Mouse (Mus musculus) lung, adult 2 months (tissue): Measurements from ENCODE around the gene Pctp. TPM values are rescaled to one million over a fixed set of nuclear protein-coding genes. Genes with fewer than 3 reads are reported as not detected.
A peak's percentile ranks its signal among the peaks of the same experiment; 100 is the strongest.

Source experiments
- DNase-seq: peaks from one replicate; pipeline ENCODE4 v3.0.0; 2022
- H3K4me1 ChIP-seq: fragments of 200-500 bp; 2 replicates; pipeline ENCODE4 v1.6.1; 2011; ENCODE audit warnings: low read length; ENCODE audit not compliant: control insufficient read depth, insufficient read depth
- H3K4me3 ChIP-seq: fragments of 200-500 bp; replicated peaks from 2 replicates; pipeline ENCODE3; 2011; ENCODE audit warnings: low read depth, mild to moderate bottlenecking, control low read depth, low read length; ENCODE audit errors: extremely low read depth
- CTCF ChIP-seq: fragments of 200-500 bp; IDR thresholded peaks from 2 replicates; pipeline ENCODE4 v1.5.1; 2011; ENCODE audit warnings: mild to moderate bottlenecking, low read length, control low read depth; ENCODE audit not compliant: insufficient read depth
- POLR2A ChIP-seq: fragments of 200-500 bp; IDR thresholded peaks from 2 replicates; pipeline ENCODE4 v1.6.1; 2011; ENCODE audit warnings: low read depth, mild to moderate bottlenecking, control low read depth, low read length, borderline replicate concordance; ENCODE audit errors: extremely low read depth
- WGBS: fragments of 180-500 bp; shearing (Covaris S2); methylation state at CpG from one replicate; pipeline ENCODE4 v1.1.7; 2018; 5-methylcytosine and 5-hydroxymethylcytosine counted together
- polyA plus RNA-seq: library from polyadenylated mRNA; depleted of rRNA; stranded (reverse); fragments of >200 nt; gene quantifications from 2 replicates; pipeline ENCODE4 v1.2.3, GENCODE M21; 2012; rRNA removed

Pctp gene
- polyA plus RNA-seq = 3.0 and 3.1 TPM in 2 replicates

- peak; percentile 79 for DNase-seq
- 9% methylated on average over 35 of the region's 35 CpGs for WGBS
Measured at GRCm38 (mm10) chr11:90002231-90002986, at the start of gene Pctp. Gene Pctp, minus strand, starts transcription at chr11:90002894.

GRCm38 (mm10) chr11:90050016-90050415, 47.3 kb upstream of the Pctp start:
- H3K4me1 ChIP-seq = peaks cover 18% of the 10 kb centered on the region
- DNase-seq = no peak
- TF ChIP-seq POLR2A (peak; percentile 66; the same call in 1 of the 2 replicates), CTCF (no peak)
- H3K4me3 ChIP-seq = no peak overlapping the region
- 52% methylated on average over 7 of the region's 7 CpGs for WGBS

More at GRCm38 (mm10) chr11:90002231-90002986, at the start of gene Pctp:
- Histone ChIP-seq H3K4me3 (peak within 1 kb of the TSS; percentile 51), H3K4me1 (peaks cover 2% of the 10 kb centered on the region; the same call in 1 of the 2 replicates)
- TF ChIP-seq POLR2A = no peak; the same call in 1 of the 2 replicates
- no peak for TF ChIP-seq CTCF

GRCm38 (mm10) chr11:90047271-90047670, 44.6 kb upstream of the Pctp start:
- no peak for DNase-seq

GRCm38 (mm10) chr11:90046211-90046610, 43.5 kb upstream of the Pctp start:
- WGBS = 43% methylated on average over 7 of the region's 7 CpGs

More at GRCm38 (mm10) chr11:90047271-90047670, 44.6 kb upstream of the Pctp start:
- WGBS = 48% methylated on average over 9 of the region's 9 CpGs
- Histone ChIP-seq H3K4me3 (no peak overlapping the region), H3K4me1 (peaks cover 23% of the 10 kb centered on the region)
- TF ChIP-seq POLR2A (no peak), CTCF (no peak)

GRCm38 (mm10) chr11:90044459-90044858, 41.8 kb upstream of the Pctp start:
- WGBS = 39% methylated on average over 4 of the region's 4 CpGs
- Histone ChIP-seq H3K4me1 (peaks cover 16% of the 10 kb centered on the region), H3K4me3 (no peak overlapping the region)
- TF ChIP-seq POLR2A = no peak
- no peak for DNase-seq

More at GRCm38 (mm10) chr11:90046211-90046610, 43.5 kb upstream of the Pctp start:
- TF ChIP-seq CTCF (no peak), POLR2A (no peak)
- Histone ChIP-seq H3K4me1 (peaks cover 23% of the 10 kb centered on the region), H3K4me3 (no peak overlapping the region)
- DNase-seq = no peak

GRCm38 (mm10) chr11:90038022-90038421, 35.3 kb upstream of the Pctp start:
- H3K4me1 ChIP-seq = no peaks in the 10 kb centered on the region; the same call in 1 of the 2 replicates
- no peak for TF ChIP-seq POLR2A
- peak; percentile 51 for TF ChIP-seq CTCF
- H3K4me3 ChIP-seq = no peak overlapping the region
- DNase-seq = peak; percentile 46
- WGBS = 11% methylated on average over 5 of the region's 5 CpGs

GRCm38 (mm10) chr11:90036416-90036815, 33.7 kb upstream of the Pctp start:
- WGBS = 67% methylated on average over 4 of the region's 4 CpGs
- TF ChIP-seq CTCF (peak; percentile 60), POLR2A (peak; percentile 42; the same call in 1 of the 2 replicates)
- no peak for DNase-seq
- H3K4me1 ChIP-seq = no peaks in the 10 kb centered on the region; the same call in 1 of the 2 replicates
- peak overlapping the region; percentile 31 for H3K4me3 ChIP-seq

- DNase-seq = no peak
- Histone ChIP-seq H3K4me1 (no peaks in the 10 kb centered on the region; the same call in 1 of the 2 replicates), H3K4me3 (peak overlapping the region; percentile 78)
- 37% methylated on average over 14 of the region's 14 CpGs for WGBS
- TF ChIP-seq POLR2A (0 out of 2 replicates have a peak, but pooled peaks have one; percentile 32), CTCF (no peak)
Measured at GRCm38 (mm10) chr11:90035532-90035931, 32.8 kb upstream of the Pctp start.

- 37% methylated on average over 12 of the region's 12 CpGs for WGBS
- Histone ChIP-seq H3K4me3 (peak overlapping the region; percentile 78), H3K4me1 (peaks cover 2% of the 10 kb centered on the region; the same call in 1 of the 2 replicates)
- no peak for DNase-seq
- TF ChIP-seq CTCF = no peak
- peak; percentile 82 for TF ChIP-seq POLR2A
Measured at GRCm38 (mm10) chr11:90034646-90035045, 32.0 kb upstream of the Pctp start.

- H3K4me3 ChIP-seq = peak overlapping the region; percentile 84
- 22% methylated on average over 5 of the region's 5 CpGs for WGBS
- no peak for DNase-seq
- H3K4me1 ChIP-seq = peaks cover 6% of the 10 kb centered on the region; the same call in 1 of the 2 replicates
- no peak for TF ChIP-seq CTCF
- peak; percentile 77; the same call in 1 of the 2 replicates for TF ChIP-seq POLR2A
Measured at GRCm38 (mm10) chr11:90033442-90033841, 30.7 kb upstream of the Pctp start.
